Mouse (Mus musculus) spleen, adult 2 months (tissue): Measurements from ENCODE around the gene Svs2. TPM values are rescaled to one million over a fixed set of nuclear protein-coding genes. Genes with fewer than 3 reads are reported as not detected.
"Not testable (repeated sequence)": the region's sequence is repeated elsewhere in the genome, so short reads cannot be mapped to it uniquely, and the experiment has no call there.

Source experiments
- DNase-seq, 2 experiments: peaks; one replicate each; pipeline versions ENCODE4 v3.0.0 to v3.0.0-alpha.2; 2012 to 2021; ENCODE audit warnings: low spot score in 2 of 2, low read depth in 1 of 2
- H3K27ac ChIP-seq: fragments of 200-500 bp; 2 replicates; pipeline ENCODE4 v1.5.1; 2012; ENCODE audit warnings: low read length, inconsistent platforms; ENCODE audit not compliant: insufficient read depth
- H3K27me3 ChIP-seq: fragments of 200-500 bp; 2 replicates; pipeline ENCODE4 v1.6.1; 2012; ENCODE audit warnings: mild to moderate bottlenecking, moderate library complexity, low read length, inconsistent platforms; ENCODE audit not compliant: control insufficient read depth, insufficient read depth
- H3K36me3 ChIP-seq: fragments of 200-500 bp; 2 replicates; pipeline ENCODE4 v1.6.1; 2012; ENCODE audit warnings: mild to moderate bottlenecking, low read length, inconsistent platforms; ENCODE audit not compliant: control insufficient read depth, insufficient read depth
- H3K4me1 ChIP-seq: fragments of 200-500 bp; 2 replicates; pipeline ENCODE4 v1.6.1; 2011; ENCODE audit warnings: inconsistent platforms; ENCODE audit not compliant: control insufficient read depth, insufficient read depth, insufficient read length
- H3K4me3 ChIP-seq: fragments of 200-500 bp; 2 replicates; pipeline ENCODE4 v1.5.1; 2011; ENCODE audit warnings: mild to moderate bottlenecking, inconsistent platforms; ENCODE audit not compliant: insufficient read depth, insufficient read length; ENCODE audit errors: extremely low read depth
- CTCF ChIP-seq: fragments of 200-500 bp; IDR thresholded peaks from 2 replicates; pipeline ENCODE4 v1.5.1; 2011; ENCODE audit warnings: mild to moderate bottlenecking, inconsistent platforms; ENCODE audit not compliant: insufficient read depth, insufficient read length, insufficient replicate concordance; ENCODE audit errors: extremely low read depth
- POLR2A ChIP-seq: fragments of 200-500 bp; IDR thresholded peaks from 2 replicates; pipeline ENCODE4 v1.6.1; 2011; ENCODE audit warnings: low read depth, low read length, inconsistent platforms
- WGBS: fragments of 180-500 bp; shearing (Covaris S2); methylation state at CpG from one replicate; pipeline ENCODE4 v1.1.7; 2018; 5-methylcytosine and 5-hydroxymethylcytosine counted together
- polyA plus RNA-seq: library from polyadenylated mRNA; depleted of rRNA; stranded (reverse); fragments of >200 nt; gene quantifications from 2 replicates; pipeline ENCODE4 v1.2.3, GENCODE M21; 2012; rRNA removed

Svs2 gene
- not detected in 2 replicates for polyA plus RNA-seq

DNA sequence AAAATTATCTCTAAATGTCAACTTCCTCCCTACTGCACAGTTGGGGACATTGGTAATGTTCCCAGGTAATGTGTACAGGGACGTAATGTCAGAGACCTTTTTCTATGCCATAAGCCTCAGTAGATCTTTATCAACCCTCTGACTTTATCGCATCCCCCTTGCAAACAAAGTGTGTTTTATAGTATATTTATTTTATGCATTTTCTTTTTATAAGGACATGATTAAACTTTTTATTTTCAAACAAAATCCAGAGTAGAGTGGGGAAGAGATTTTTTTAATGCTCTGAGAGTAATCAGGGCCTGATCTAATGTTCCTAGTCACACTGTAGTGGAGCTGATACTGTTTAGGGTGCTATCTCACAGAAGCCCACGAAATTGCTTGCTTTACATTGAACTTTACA, at the start of gene Svs2:
Gene Svs2, minus strand, starts transcription at position 101 of the 400 bp plus-strand sequence.
- H3K27ac ChIP-seq: no peak within 1 kb of the TSS
- H3K4me1 ChIP-seq: no peaks in the 10 kb centered on the region
- H3K4me3 ChIP-seq: no peak within 1 kb of the TSS
- DNase-seq: no peak
- no peaks in the 10 kb centered on the region for H3K36me3 ChIP-seq
- WGBS: 73% methylated on average over 3 of the region's 3 CpGs
- no peak for TF ChIP-seq CTCF
- TF ChIP-seq POLR2A: no peak
- H3K27me3 ChIP-seq: no peaks in the 10 kb centered on the region

DNA sequence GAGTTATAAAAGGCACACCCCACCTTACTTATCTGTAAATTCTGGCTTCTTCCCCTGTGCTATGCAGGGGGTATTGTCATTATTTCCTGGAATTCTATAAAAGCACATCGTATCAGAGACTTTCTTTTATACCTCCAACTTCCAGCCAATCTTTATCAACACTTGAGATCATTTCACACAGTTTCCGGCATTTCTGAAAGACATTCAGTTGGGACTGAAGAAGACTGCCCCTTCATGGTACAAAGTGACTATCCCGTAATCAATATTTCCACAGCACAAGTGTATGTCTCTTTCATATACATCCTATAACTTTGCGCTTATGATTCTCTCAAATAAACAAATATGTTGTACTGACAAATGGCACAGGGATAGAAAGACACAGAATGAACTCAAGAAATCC, 40.1 kb upstream of the Svs2 start, which contains the start of gene Svs4:
Gene Svs4, minus strand, starts transcription at position 101 of the 400 bp plus-strand sequence.
- WGBS: 92% methylated on average over 4 of the region's 4 CpGs
- H3K4me1 ChIP-seq: no peaks in the 10 kb centered on the region
- no peak within 1 kb of the TSS for H3K4me3 ChIP-seq
- no peak within 1 kb of the TSS for H3K27ac ChIP-seq
- no peak for DNase-seq
- no peaks in the 10 kb centered on the region for H3K36me3 ChIP-seq
- TF ChIP-seq CTCF (no peak), POLR2A (no peak)
- H3K27me3 ChIP-seq: no peaks in the 10 kb centered on the region

DNA sequence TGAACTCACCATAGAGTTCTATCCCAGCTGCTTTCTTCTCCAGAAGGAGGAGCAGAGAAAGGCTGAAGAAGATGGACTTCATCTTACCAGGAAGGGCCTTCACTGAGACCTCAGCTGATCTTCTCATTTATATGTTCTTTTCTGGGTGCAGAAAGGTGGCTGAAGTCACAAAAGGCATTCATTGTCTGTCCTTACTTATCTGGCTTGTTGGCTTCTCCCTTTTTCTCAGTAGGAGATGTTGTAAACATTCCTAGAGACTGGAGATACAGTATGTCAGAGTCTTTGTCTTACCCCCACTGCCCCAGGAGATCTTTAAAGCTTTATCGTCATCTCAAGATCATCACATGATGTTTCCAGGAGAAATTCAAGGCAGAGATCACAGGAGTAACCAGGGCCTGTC, 18.3 kb upstream of the Svs2 start, which contains the start of gene Svs3b:
Gene Svs3b, minus strand, starts transcription at position 101 of the 400 bp plus-strand sequence.
- not testable (repeated sequence) for H3K27ac ChIP-seq, DNase-seq
- 85% methylated on average over 1 of the region's 1 CpGs for WGBS

DNA sequence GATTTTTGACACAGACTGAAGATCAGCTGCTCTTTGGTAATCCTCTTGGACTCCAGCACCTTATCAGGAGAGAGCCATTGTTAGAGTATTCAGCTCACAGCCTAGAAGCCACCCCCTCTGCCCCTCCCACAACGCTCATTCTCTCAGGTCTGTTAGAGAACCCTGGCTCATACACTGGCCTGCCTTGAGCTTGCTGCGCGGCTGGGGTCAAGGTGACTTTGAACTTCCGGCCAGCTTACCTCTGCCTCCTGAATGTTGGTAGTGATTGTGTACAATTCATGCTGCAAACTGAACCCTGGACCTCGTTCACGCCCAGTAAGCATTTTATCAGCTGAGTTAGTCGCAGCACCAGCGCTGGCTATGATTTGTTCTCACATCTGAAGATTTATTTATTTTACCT, 5.6 kb downstream of the Svs2 start:
- no peak for DNase-seq
- no peak overlapping the region for H3K4me3 ChIP-seq
- TF ChIP-seq CTCF: no peak
- no peak for TF ChIP-seq POLR2A

More for the DNA sequence above, 18.3 kb upstream of the Svs2 start, which contains the start of gene Svs3b:
- not testable (repeated sequence) for H3K4me3 ChIP-seq, H3K27me3 ChIP-seq, H3K36me3 ChIP-seq, H3K4me1 ChIP-seq

DNA sequence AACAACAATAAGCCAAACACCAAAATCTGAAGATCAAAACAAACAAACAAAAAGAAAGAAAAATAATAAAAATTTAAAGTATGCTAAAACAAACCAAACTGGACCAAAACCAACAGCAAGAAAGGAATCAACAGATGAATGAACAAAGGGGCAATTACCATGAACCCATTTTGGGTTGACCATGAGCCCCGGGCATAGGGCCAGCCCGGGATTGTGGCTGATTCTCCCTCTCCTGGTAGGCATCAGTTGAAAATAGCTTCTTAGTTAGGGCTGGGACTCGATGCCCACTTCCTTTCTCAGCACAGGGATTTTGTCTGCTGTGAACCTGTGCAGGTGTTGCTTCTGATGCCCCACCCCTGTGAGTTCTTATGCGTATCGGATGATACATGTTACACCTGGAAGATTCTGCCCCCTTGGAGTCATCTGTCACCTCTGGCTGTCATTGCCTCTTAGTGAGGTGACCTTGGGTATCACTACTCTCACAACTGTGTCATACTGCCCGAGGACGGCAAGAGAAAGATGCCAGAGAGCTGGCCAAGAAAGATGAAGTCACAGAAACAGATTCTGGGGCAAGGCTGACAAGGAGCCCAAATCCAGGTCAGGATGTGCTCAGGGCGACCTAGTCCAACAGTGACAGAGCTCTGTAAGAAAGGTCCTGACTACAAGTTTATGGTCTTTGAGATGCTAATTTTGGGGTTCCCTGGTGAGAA, 9.8 kb downstream of the Svs2 start:
- no peaks in the 10 kb centered on the region for H3K4me1 ChIP-seq
- DNase-seq: no peak

More for the DNA sequence above, 5.6 kb downstream of the Svs2 start:
- H3K27me3 ChIP-seq: no peaks in the 10 kb centered on the region
- H3K27ac ChIP-seq: no peak overlapping the region
- no peaks in the 10 kb centered on the region for H3K4me1 ChIP-seq
- WGBS: 82% methylated on average over 8 of the region's 8 CpGs
- no peaks in the 10 kb centered on the region for H3K36me3 ChIP-seq

DNA sequence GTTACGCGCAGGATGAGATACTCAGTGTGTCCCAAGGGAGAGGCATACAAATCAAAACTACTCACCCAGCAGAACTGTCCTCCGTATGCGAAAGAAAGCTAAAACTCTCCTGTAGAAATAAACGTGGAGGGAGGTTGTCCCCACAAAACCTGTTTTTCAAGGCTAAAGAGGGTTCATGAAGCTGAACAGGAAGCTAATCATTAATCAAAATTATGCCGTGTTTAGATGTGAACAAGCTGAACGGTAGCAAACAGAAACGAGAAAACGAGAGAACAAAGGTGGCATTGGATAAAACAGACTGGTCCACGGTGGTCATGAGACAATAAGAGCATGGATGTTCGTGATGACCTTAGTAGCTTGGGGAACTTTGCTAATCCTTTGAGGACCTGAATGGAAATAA, 16.7 kb downstream of the Svs2 start, which contains the start of gene Wfdc15b:
Gene Wfdc15b, minus strand, starts transcription at position 139 of the 400 bp plus-strand sequence.
- Histone ChIP-seq H3K27ac (no peak within 1 kb of the TSS), H3K4me1 (no peaks in the 10 kb centered on the region), H3K36me3 (no peaks in the 10 kb centered on the region), H3K27me3 (no peaks in the 10 kb centered on the region), H3K4me3 (no peak within 1 kb of the TSS)
- DNase-seq: no peak
- 63% methylated on average over 11 of the region's 11 CpGs for WGBS
- TF ChIP-seq CTCF (no peak), POLR2A (no peak)

More for the DNA sequence above, 9.8 kb downstream of the Svs2 start:
- no peak for TF ChIP-seq POLR2A
- no peak for TF ChIP-seq CTCF
- Histone ChIP-seq H3K27me3 (no peaks in the 10 kb centered on the region), H3K4me3 (no peak overlapping the region), H3K36me3 (no peaks in the 10 kb centered on the region), H3K27ac (no peak overlapping the region)
- WGBS: 80% methylated on average over 8 of the region's 8 CpGs

DNA sequence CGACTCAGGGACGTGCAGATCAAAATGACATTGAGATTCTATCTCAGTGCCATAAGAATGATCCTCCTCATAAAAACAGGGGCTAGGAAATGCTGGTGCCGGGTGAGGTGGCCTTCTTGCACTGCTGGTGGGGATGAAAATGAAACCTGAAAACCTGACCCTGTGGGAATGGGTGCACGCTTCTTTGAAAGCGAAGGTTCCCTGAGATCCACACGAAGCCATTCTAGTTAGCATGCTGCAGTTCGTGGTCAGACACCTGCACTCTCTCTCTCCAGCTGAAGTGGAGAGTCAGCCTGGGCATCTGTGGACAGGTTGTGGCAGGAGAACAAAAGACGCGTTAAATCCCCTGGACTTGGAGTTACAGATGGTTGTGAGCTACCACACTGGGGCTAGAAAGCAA, 19.0 kb downstream of the Svs2 start:
- Histone ChIP-seq H3K36me3 (no peaks in the 10 kb centered on the region), H3K27me3 (no peaks in the 10 kb centered on the region), H3K27ac (no peak overlapping the region), H3K4me1 (no peaks in the 10 kb centered on the region), H3K4me3 (no peak overlapping the region)
- DNase-seq: no peak
- WGBS: 71% methylated on average over 9 of the region's 9 CpGs
- no peak for TF ChIP-seq CTCF
- no peak for TF ChIP-seq POLR2A
